Mouse (Mus musculus) liver, embryonic 11.5 days (tissue): Measurements from ENCODE around the gene Prkch. TPM values are rescaled to one million over a fixed set of nuclear protein-coding genes. Genes with fewer than 3 reads are reported as not detected.

Experiments
- ATAC-seq: fragments of 200-750 bp; cut with Nextera tagmentation; replicated peaks from 2 replicates; pipeline ENCODE4 v1.8.0; 2017; ENCODE audit warnings: moderate number of reproducible peaks, mild to moderate bottlenecking, moderate TSS enrichment, moderate library complexity; ENCODE audit not compliant: low FRiP score
- DNase-seq: peaks from one replicate; pipeline ENCODE4 v3.0.0-alpha.2; 2017; ENCODE audit warnings: low spot score
- H3K27ac ChIP-seq: fragments of 300-500 bp; sonication (generic); 2 replicates; pipeline ENCODE4 v1.5.1; 2014; ENCODE audit warnings: mild to moderate bottlenecking, low read depth, low read length, control low read depth
- H3K27me3 ChIP-seq: fragments of 300-500 bp; sonication (generic); replicated peaks from 2 replicates; pipeline ENCODE4 v1.6.1; 2014; ENCODE audit warnings: low read length, mixed read lengths; ENCODE audit not compliant: control insufficient read depth, insufficient read depth
- H3K36me3 ChIP-seq: fragments of 300-500 bp; sonication (generic); 2 replicates; pipeline ENCODE4 v1.6.1; 2014; ENCODE audit warnings: mild to moderate bottlenecking, low read length, moderate library complexity, mixed read lengths; ENCODE audit not compliant: control insufficient read depth, insufficient read depth
- H3K4me1 ChIP-seq: fragments of 300-500 bp; sonication (generic); replicated peaks from 2 replicates; pipeline ENCODE4 v1.6.1; 2014; ENCODE audit warnings: low read length, mixed read lengths; ENCODE audit not compliant: control insufficient read depth, insufficient read depth
- H3K4me2 ChIP-seq: fragments of 300-500 bp; sonication (generic); 2 replicates; pipeline ENCODE4 v1.6.1; 2014; ENCODE audit warnings: mild to moderate bottlenecking, control low read depth, moderate library complexity
- H3K4me3 ChIP-seq: fragments of 300-500 bp; sonication (generic); 2 replicates; pipeline ENCODE4 v1.5.1; 2014; ENCODE audit warnings: low read depth, low read length, control low read depth
- H3K9ac ChIP-seq: fragments of 300-500 bp; sonication (generic); 2 replicates; pipeline ENCODE4 v1.6.1; 2014; ENCODE audit warnings: low read depth, low read length, control low read depth
- H3K9me3 ChIP-seq: fragments of 300-500 bp; sonication (generic); 2 replicates; pipeline ENCODE4 v1.6.1; 2016; ENCODE audit warnings: low read length, inconsistent platforms, mixed read lengths; ENCODE audit not compliant: control insufficient read depth
- WGBS: fragments of 180-500 bp; shearing (Covaris S2); extraction: QIAGEN DNeasy Blood & Tissue Kit; methylation state at CpG from one replicate; pipeline ENCODE4 v1.1.7; 2014; 5-methylcytosine and 5-hydroxymethylcytosine counted together
- polyA plus RNA-seq: library from polyadenylated mRNA; unstranded; fragments of >200 nt; fragmentation: Nextera tagmentation; extraction: Ambion mirVana; gene quantifications from 2 replicates; pipeline ENCODE4 v1.2.1, GENCODE M21; 2014

Prkch gene
- polyA plus RNA-seq, 1 experiment from 2014 or later, result 6.4 TPM

DNA sequence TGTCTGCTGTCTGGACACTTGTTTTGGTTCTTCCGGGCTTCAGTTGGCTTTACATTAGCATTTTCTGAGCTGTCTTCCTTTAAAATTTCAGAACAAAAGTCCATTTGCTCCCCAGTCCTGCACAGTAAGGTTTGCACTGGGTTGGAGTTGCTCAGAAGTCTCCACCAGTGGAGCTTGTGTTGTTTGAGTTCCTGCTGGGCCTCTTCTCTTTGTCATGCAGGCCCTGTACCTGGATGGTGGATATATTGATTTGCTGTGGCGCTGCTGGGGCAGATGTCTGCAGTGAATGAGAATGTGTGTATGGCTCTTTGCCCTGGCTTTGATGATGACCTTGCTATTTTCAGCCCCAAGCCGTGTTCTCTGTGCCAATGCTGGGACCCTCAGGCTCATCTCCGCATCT lies 15.9 kb downstream of the Prkch start:
- H3K9me3 ChIP-seq, result no peaks in the 10 kb centered on the region
- H3K27me3 ChIP-seq, result no peaks in the 10 kb centered on the region
- DNase-seq (no peak), ATAC-seq (no peak)
- H3K36me3 ChIP-seq, result no peaks in the 10 kb centered on the region
- no peak overlapping the region for H3K4me3 ChIP-seq
- H3K4me2 ChIP-seq, result no peak overlapping the region
- H3K9ac ChIP-seq, result no peak overlapping the region
- 80% methylated on average over 4 of the region's 4 CpGs for WGBS
- H3K4me1 ChIP-seq, result no peaks in the 10 kb centered on the region
- H3K27ac ChIP-seq, result no peak overlapping the region

DNA sequence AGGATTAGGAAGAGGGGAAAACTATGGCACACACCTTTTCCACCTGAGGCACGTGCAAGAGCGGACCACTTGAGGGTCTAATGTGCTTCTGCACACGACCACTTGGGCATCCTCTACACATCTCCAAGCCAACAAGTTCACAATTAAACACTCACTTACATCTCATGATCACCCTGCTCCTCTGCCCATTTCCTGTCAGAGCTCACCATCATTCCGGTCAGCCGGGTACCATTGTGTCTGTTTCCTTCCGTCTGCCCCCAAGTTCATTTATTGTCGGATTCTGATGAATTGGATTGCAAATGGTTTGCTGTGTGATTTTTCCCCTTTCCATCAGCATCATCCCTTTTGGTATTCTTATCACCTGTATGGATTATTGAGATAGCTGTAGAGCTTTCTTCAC lies 18.4 kb downstream of the Prkch start:
- Histone ChIP-seq H3K4me2 (no peak overlapping the region), H3K4me1 (no peaks in the 10 kb centered on the region), H3K4me3 (no peak overlapping the region), H3K36me3 (no peaks in the 10 kb centered on the region), H3K9ac (no peak overlapping the region), H3K27me3 (no peaks in the 10 kb centered on the region), H3K27ac (no peak overlapping the region), H3K9me3 (no peaks in the 10 kb centered on the region)
- no peak for DNase-seq
- ATAC-seq, result no peak
- WGBS, result 74% methylated on average over 7 of the region's 7 CpGs

DNA sequence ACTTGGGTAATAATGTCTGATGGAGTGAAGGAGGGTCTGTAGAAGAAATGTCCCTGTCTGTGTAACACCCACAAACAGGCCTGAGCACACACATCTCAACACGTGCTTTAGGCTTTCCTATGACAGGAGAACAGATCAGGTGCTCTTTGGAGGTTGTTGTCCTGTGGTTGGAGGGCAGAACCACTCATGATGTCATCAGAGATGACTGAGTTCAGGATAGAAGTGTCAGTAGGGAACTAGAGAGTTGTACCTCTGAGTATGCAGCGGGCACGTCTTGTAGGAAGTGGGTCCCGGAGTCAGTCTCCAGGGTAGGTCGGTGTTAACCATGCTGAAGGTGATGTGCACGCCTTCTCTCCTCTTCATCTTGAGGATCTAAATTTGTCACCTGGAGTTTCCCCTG lies 19.1 kb downstream of the Prkch start:
- 77% methylated on average over 6 of the region's 6 CpGs for WGBS
- Histone ChIP-seq H3K4me3 (no peak overlapping the region), H3K27ac (no peak overlapping the region), H3K4me2 (no peak overlapping the region), H3K9me3 (no peaks in the 10 kb centered on the region), H3K9ac (no peak overlapping the region), H3K36me3 (no peaks in the 10 kb centered on the region), H3K27me3 (no peaks in the 10 kb centered on the region), H3K4me1 (no peaks in the 10 kb centered on the region)
- DNase-seq, result no peak
- no peak for ATAC-seq

DNA sequence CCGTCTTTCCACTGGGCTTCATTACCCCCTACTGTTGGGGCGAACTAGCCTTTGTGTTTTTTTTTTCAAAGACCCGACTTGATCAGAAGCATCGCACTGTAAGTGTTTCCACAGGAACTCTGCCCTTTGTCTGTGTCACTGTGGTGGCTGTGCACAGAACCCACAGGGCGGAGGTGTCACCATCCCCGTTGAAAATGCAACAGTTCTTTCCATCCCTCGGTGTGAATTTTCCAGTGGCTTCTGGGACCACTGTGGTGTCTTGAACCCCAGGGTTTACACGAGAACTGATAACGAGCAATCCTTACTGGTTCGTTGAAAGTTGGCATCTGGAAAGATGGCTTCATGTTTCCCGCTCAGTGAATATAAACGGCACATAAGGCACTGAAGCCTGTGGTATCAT lies 20.2 kb downstream of the Prkch start:
- DNase-seq (no peak), ATAC-seq (no peak)
- H3K4me2 ChIP-seq, result no peak overlapping the region
- H3K4me1 ChIP-seq, result no peaks in the 10 kb centered on the region
- H3K27me3 ChIP-seq, result no peaks in the 10 kb centered on the region
- no peak overlapping the region for H3K27ac ChIP-seq
- no peaks in the 10 kb centered on the region for H3K36me3 ChIP-seq
- no peak overlapping the region for H3K9ac ChIP-seq
- no peak overlapping the region for H3K4me3 ChIP-seq
- WGBS, result 68% methylated on average over 12 of the region's 12 CpGs
- H3K9me3 ChIP-seq, result no peaks in the 10 kb centered on the region

DNA sequence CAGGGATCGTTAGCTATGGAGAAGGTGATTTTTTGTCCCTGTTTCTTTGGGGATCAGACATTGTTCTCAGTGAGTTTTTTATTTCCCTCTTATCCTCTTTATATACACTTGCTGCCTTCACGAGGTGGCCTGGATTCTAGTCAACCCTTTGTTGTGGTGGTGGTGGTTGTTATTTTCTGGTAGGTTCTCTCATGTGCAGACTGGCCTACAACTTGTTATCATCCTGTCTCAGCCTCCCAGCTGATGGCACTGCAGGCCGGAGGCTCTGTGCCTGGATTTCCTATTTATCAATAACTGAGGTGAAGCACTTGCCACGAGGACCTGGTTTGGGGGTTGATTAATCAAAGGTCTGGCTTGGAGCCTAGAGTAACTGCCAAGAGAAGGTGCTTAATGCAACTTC lies 20.6 kb downstream of the Prkch start:
- Histone ChIP-seq H3K4me2 (no peak overlapping the region), H3K27me3 (no peaks in the 10 kb centered on the region), H3K4me1 (no peaks in the 10 kb centered on the region), H3K9me3 (no peaks in the 10 kb centered on the region), H3K36me3 (no peaks in the 10 kb centered on the region), H3K9ac (no peak overlapping the region), H3K27ac (no peak overlapping the region), H3K4me3 (no peak overlapping the region)
- ATAC-seq, result no peak
- DNase-seq, result no peak
- 45% methylated on average over 4 of the region's 4 CpGs for WGBS

DNA sequence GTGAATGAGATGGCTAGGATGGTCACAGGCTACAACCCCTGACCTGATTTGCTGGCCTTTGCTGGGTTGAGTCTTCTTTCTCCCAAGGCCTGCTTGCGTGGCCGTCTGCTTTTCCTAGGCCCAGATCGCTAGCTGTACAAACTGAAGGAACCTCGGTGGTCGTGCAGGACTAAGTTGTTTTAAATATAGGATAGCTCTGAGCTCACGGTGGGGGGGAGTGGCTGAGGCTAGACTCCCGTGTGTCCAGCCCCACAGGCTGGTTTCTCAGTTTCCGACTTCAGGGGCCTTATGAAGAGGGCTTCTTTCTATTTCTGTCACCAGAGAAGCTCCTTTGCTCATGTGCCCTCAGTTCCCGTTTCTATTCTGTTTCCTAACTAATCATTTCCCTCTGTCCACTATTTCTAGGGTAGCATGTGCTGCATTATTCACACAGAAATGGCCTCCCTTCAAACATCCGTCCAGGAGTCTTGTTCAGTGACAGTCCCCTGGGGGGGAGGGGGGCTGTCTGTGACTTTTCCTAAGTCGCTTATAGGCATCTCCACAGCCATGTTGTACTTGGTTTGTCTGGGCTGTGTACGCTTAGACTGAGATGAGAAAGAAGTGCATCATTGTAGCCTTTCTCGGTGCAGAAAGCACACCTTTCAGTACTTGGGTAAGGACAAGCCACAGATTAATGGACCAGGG lies 22.9 kb downstream of the Prkch start:
- Histone ChIP-seq H3K4me1 (no peaks in the 10 kb centered on the region), H3K9ac (no peak overlapping the region), H3K27me3 (no peaks in the 10 kb centered on the region), H3K9me3 (no peaks in the 10 kb centered on the region), H3K36me3 (no peaks in the 10 kb centered on the region), H3K4me3 (no peak overlapping the region), H3K4me2 (no peak overlapping the region), H3K27ac (no peak overlapping the region)
- DNase-seq, result no peak
- no peak for ATAC-seq
- 41% methylated on average over 13 of the region's 13 CpGs for WGBS

DNA sequence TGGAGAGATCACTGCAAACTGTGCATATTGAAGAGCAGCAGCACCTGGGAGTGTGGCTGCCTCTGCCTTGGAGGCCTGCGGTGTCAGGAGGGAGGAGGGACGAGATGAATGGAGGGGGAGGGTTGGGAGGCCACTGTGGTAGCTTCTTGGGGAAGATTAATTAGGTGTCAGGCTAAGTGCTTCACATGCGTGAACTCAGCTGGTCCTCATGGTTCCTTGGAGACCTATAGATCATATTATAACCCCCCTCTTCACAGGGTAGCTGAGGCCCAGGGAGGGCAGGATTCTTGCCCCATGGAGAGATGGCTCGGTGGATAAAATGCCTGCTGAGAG lies 23.4 kb downstream of the Prkch start:
- no peak overlapping the region for H3K4me3 ChIP-seq
- WGBS, result 22% methylated on average over 4 of the region's 4 CpGs
- H3K27ac ChIP-seq, result no peak overlapping the region
- ATAC-seq (no peak), DNase-seq (no peak)
- H3K4me1 ChIP-seq, result no peaks in the 10 kb centered on the region
- no peaks in the 10 kb centered on the region for H3K36me3 ChIP-seq
- no peaks in the 10 kb centered on the region for H3K9me3 ChIP-seq
- no peak overlapping the region for H3K9ac ChIP-seq
- no peaks in the 10 kb centered on the region for H3K27me3 ChIP-seq
- H3K4me2 ChIP-seq, result no peak overlapping the region

DNA sequence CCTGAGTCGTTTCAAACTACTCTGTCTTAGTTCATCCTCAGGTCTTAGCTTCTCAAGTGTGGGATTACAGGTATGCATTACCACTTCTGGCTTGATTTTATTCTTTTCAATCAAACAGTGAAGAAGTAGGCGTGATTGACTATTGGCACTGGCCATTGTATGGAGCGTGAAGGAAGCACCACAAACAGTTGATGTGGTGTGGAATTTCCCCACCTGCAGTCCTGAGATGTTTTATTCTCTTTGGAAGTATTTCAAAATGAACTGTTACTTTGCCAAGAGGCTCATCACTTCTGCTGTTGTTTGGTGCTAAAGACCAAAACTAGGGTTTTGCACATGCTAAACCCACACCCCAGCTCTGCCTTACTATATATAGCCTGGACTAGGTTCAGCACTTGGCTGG lies 24.7 kb downstream of the Prkch start:
- H3K27ac ChIP-seq, result no peak overlapping the region
- ATAC-seq, result no peak
- DNase-seq, result no peak
- H3K4me2 ChIP-seq, result no peak overlapping the region
- no peak overlapping the region for H3K9ac ChIP-seq
- 84% methylated on average over 3 of the region's 3 CpGs for WGBS
- H3K27me3 ChIP-seq, result no peaks in the 10 kb centered on the region
- no peaks in the 10 kb centered on the region for H3K9me3 ChIP-seq
- no peaks in the 10 kb centered on the region for H3K4me1 ChIP-seq
- no peaks in the 10 kb centered on the region for H3K36me3 ChIP-seq
- no peak overlapping the region for H3K4me3 ChIP-seq

DNA sequence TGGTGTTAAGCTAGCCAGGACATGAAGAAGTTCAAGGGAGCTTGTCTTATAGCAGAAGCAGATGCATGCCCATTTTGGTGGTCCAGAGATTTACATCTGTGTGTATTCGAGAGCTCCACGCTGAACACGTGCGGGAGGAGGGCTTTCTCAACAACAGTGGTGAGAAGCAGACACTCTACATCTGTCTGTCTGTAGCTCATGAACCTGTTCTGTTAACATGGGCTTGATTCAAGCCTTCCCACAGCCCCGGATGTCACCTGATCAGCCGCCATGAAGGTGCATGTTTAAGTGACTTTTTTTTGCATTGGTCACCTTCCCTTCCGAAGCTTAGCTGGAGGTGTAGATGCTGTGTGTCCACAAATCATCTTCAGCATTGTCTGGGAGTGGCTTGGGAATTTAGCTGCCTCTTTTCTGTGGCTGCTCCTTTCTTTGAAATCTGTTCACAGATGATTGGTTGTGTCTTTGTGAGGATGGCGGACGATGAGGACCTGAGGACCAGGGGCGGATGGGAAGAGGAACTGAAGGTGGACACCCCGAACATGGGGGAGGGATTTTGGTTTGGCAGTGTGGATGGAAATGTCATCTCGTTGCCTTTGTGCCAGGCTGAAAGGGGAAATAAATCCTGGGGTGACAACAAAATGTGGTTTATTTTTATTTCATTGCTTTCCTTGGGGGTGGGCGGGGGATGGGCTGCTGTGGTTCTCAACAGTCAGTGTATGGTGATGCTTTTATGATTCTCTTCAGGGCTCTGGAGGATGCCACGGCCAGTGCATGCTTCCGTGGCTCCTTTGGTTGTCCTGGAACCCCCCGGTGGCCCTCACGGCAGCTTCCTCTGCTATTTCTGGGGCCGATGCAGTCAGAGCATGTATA lies 25.3 kb downstream of the Prkch start:
- WGBS, result 79% methylated on average over 18 of the region's 18 CpGs
- Histone ChIP-seq H3K36me3 (no peaks in the 10 kb centered on the region), H3K9ac (no peak overlapping the region), H3K4me2 (no peak overlapping the region), H3K27me3 (no peaks in the 10 kb centered on the region), H3K27ac (no peak overlapping the region), H3K4me3 (no peak overlapping the region), H3K4me1 (no peaks in the 10 kb centered on the region), H3K9me3 (no peaks in the 10 kb centered on the region)
- no peak for ATAC-seq
- DNase-seq, result no peak
